Mouse (Mus musculus): ENCODE measurements around the gene Rad50. TPM values are rescaled to one million over a fixed set of nuclear protein-coding genes. Genes with fewer than 3 reads are reported as not detected.

Rad50 gene
- 23.1 and 46.5 TPM in 2 replicates for total RNA-seq (2015; ENCODE audit: low replicate concordance)
- total RNA-seq (2017; ENCODE audit: low replicate concordance): 26.7 and 30.7 TPM in 2 replicates

DNA sequence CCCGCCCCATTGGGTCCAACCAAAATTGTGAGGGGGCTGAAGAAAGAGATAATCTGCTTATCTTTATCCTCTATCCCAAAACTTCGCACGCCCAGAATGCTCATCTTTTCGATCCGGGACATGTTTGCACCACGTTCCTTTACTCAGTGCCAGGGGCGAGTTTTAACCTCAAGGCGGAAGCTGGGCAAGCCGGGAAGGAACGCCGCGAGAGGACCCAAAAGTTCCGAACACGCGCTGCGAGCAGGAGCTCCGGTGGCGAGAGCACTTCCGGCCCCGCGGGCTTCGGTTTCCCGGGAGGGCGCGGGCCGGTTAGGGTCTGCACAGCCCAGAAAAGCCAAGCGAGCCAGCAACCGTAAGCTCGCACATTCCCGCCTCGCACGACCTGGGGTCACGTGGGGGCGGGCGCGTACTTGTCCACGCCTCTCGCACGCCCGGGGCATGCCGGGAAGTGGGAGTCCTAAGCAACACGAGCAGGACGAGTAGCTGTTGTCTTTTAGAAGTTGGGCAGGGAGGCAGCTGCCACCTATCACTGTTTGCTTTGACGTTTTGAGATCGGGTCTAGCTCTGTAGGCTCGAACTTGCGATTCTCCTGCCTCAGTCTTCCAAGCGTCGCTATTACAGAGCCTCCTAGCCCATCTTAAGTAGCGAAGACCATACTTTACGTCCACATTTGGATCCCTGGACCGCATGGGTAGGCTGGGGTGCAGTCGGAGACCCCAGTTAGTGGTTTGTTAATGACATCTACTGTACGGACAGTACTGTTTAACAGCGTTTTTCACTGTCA lies at the start of gene Rad50:
Gene Rad50 (minus strand): TSS at position 386 of the 784 bp plus-strand sequence.
- peak; percentile 99 for ATAC-seq (replicated peaks; ENCODE audit: low FRiP score, poor library complexity, severe bottlenecking)

DNA sequence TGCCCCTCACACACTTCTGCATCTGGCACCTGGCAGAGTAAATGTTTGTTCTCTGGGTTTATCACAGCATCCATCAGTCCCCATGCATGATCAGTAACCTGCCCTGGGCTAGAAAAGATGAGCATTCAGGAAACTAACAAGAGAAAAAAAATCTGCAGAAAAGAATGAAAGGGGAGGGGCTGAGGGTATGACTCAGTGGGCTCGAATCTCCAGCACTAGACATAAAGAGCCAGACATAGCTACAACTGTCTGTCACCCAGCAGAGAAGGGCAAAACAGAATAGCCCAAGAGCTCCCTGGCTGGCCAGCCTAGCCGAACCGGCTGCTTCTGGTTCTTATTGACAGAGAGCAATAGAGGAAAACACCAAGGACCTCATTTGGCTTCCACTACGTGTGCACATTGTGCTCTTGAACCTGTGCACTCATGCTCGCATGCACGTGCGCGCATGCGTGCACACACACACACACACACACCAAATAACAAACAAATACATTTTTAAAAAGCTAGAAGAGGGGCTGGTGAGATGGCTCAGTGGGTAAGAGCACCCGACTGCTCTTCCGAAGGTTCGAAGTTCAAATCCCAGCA lies 48.0 kb upstream of the Rad50 start:
- no peak for ATAC-seq (replicated peaks; ENCODE audit: low FRiP score, poor library complexity, severe bottlenecking)

DNA sequence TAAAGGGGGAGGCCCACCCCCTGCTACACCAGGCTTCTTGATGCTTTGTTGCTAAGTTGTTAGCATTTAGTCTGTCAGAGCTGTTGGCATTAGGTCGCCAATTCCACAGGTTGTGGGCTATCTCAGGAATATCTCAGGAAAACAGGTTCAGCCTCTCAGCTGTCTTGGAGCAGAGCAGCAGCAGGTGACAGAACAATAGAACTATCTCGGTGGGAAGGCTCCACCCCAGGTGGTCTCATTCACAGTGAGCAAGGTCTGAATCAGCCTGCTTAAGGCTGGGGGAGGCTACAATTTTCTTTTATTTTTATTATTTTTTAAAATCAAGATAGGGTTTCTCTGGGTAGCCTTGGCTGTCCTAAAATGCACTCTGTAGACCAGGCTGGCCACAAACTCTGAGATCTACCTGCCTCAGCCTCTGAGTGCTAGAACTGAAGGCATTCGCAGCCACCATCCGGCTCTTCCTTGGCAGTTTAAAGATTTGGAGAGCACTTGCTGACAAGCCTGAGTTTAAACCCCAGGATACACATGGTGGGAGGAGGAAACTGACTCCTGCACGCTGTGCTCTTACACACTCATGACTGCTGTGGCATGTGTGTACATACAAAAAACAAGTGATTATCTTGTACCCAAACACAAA lies 42.7 kb upstream of the Rad50 start:
- no peak for ATAC-seq (replicated peaks; ENCODE audit: low FRiP score, poor library complexity, severe bottlenecking)

DNA sequence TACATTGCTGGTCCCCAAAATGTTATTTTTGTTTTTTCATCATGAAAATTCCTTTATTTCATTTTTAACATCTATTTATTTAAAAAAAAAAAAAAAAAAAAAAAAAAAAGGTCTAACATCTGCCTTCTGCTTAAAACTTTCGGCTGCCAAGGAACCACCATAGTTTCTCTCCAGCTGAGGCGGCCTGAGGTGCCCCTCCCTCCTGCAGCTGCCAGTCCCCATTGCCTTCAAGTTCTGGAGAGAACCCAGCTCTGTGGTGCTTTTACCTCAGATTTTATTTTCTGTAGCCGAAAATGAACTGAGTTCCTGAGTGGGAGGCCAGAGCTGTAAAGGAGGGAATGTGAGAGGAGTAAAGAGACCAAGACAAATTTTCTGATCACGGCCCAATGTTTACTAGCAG lies 42.2 kb upstream of the Rad50 start:
- no peak for ATAC-seq (replicated peaks; ENCODE audit: low FRiP score, poor library complexity, severe bottlenecking)

DNA sequence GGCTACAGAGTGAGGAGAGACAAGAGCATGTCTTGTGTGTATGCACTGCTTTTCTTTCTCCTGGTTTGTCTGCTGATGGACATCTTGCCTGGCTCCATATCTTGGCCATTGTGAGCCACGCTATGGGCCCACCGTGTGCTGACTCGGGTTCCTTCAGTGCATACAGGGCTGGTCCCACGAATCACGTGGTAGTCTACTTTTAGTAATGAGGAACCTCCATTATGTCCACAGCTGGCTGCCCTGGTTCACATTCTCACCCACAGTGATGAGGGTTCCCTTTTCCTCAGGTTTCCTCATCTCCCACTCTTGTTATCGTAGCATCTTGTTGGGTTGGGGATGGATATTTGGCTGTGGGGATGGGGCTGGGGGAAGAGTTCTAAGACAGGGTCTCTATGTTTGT lies 41.5 kb upstream of the Rad50 start:
- ATAC-seq (replicated peaks; ENCODE audit: low FRiP score, poor library complexity, severe bottlenecking): no peak

DNA sequence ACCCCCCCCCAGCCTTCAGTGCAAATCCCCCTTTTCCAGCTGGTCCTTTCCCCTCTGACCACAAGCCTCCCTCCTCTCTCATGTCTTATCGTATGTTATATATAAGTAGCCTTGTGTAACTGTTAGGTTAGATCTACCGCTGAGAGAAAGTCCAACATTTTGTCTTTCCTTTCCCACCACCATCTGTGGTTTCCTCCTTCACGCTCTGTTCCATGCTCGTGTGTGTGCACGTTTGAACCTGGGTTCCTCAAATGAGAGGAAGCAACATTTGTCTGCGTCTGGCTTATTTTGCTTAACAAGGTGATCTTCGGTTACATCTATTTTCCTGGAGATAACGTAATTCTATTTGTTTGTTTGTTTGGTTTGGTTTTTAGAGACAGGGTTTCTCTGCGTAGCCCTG lies 40.9 kb upstream of the Rad50 start:
- ATAC-seq (replicated peaks; ENCODE audit: low FRiP score, poor library complexity, severe bottlenecking): no peak

DNA sequence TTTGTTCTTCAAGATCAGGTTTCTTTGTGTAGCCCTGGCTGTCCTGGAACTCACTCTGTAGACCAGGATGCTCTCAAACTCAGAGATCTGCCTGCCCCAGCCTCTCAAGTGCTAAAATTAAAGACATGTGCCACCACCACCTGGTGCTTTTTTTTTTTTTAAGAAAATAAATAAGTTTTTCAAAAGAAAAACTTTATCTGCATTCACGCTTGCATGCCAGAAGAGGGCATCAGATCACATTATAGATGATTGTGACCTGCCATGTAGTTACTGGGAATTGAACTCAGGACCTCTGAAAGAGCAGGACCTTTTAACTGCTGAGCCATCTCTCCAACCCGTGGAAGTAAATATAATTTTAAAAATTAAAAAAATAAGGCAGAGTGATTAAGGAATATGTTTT lies 38.1 kb upstream of the Rad50 start:
- no peak for ATAC-seq (replicated peaks; ENCODE audit: low FRiP score, poor library complexity, severe bottlenecking)

DNA sequence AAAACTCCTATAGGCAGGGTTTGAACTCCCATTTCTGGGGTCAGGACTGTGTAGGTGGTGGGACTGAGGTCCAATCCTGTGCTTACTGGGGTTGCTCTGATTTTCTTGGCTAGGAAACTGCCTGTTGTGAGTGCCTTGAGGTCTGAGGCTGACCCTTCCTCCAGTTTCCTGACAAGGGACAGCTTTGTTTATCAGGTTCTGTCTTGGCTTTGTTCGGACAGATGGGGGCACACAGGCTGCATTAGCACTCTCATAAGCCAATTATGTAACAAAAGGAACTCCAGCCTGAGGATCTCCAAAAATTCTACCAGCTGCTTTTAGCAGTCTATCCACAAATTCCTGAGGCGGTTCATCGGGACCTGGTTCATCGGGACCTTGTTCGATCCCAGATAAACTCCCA lies 35.2 kb upstream of the Rad50 start:
- no peak for ATAC-seq (replicated peaks; ENCODE audit: low FRiP score, poor library complexity, severe bottlenecking)

DNA sequence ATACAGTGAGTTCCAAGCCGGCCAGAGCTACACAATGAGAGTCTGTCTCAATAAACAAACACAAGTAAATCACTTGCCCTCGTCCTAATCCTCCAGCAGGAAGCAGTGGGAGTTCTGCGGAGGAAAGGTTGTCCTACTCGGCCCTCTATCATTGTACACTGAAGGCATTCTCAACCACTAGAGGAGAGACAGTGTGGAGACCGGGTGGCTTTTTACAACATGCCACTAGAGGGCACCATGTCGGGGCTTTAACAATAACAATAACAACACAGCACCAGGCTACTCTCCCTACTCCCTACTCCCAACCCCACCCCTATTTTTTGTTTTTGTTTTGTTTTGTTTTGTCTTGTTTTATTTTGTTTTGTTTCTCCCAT lies 30.4 kb upstream of the Rad50 start:
- ATAC-seq (replicated peaks; ENCODE audit: low FRiP score, poor library complexity, severe bottlenecking): peak; percentile 66

DNA sequence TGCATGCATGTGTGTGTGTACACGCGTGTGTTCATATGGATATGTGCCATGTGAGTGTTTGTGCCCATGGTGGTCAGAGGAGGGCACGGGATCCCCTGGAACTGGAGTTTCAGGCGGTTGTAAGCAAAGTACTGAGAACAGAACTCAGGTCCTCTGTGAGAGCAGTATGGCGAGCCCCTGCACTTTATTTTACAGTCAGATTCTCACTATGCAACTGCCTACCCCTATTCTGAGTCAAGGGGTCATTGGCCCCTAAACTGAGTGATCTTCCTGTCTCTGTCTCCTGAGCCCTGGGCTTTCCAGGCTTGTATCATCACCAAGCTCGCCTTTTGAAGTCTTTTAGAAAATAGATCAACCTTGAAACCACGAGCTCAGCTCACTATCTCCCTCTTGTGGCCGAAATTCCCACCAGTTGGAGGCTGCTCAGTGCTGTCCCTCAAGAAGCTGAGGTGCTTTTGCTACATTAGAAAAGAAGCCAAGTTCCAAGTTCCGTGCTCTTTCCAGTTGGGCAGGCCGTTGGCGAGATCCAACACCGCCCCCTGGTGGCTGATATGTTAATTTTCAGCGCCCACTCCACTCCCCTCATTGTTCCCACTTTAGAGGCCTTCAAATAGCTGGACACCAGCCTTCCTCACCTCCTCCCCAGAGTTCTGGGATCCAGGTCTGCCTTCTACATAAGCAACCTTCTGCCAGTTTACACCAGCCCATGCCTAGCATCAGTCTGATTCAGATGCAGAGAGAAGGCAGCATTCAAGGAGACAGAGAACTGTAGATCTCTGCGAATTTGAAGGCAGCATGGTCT lies 29.9 kb upstream of the Rad50 start:
- peak; percentile 70 for ATAC-seq (replicated peaks; ENCODE audit: low FRiP score, poor library complexity, severe bottlenecking)

DNA sequence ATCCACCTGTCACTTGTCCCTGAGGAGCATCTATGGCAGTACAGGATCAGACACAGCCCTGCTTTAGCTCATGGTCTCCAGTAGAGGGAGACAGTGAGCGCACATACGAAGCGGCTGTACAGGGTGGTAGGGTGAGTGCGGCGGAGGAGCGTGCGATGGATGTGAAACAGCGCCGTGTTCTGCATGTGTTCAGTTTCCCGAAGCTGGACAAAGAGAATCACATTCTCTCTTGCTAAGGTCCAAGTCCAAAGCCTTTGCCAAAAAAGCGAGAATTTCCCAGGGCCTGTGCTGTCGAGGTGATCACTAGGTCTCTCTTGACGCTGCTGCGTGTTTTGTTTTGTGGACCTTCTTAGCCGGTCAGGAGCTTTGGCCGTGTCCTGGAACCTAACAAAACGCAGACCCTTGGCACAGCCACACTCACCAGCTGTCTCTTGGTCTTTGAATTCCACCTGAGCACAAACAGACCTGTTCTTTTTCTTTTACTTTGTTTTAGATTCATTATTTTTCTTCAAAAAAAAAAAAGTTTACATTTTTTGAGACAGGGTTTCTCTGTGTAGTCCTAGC lies 28.6 kb upstream of the Rad50 start:
- peak; percentile 83 for ATAC-seq (replicated peaks; ENCODE audit: low FRiP score, poor library complexity, severe bottlenecking)

DNA sequence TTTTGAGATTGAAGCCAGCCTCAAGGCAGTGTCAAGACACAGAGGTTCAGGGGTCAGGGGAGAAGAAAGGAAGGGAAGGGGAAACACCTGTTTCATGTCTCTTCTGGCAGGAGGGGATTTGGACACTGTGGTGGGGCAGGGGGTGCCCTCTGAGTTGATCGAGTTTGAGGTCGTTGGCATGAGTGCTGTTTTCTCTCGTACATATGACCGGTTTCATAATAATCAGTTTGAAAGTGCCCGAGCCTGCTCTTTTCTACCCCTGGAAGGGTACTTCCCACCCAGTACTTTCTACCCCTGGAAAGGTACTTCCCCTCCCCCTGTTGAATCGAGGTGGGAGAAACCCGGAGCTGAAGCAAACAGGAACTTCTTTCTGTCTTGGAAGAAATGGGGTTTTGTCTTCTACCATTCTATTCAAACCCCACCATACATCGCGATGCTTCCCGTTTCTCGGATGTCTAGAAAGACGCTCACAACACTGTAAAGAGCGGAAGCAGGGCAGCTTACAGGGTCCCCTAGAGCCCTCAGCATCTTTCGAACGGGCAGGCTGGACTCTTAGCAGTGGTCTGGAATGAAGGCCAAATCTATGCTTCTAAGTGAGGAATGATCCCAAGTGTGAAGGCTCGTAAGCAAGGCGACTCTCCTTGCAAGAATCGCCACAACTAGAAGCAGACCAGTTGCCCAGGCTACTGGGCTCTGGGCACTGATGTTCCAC lies 28.0 kb upstream of the Rad50 start:
- ATAC-seq (replicated peaks; ENCODE audit: low FRiP score, poor library complexity, severe bottlenecking): no peak

DNA sequence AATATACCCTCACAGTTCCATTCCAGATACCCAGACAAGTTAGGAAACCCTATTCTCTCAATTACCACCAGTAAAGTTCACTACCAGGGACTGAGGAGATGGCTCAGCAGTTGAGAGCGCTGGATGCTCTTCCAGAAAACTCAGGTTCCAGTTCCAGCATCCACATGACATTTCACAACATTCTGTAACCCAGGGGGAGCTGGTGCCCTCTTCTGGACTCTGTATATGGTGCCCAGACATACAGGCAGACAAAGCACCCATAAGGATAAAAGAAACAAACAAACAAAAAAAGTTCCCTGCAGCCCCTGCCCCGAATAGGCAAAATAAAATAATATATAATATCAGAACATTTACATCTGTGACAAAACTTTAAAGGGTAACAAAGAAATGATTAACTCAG lies 27.3 kb upstream of the Rad50 start:
- no peak for ATAC-seq (replicated peaks; ENCODE audit: low FRiP score, poor library complexity, severe bottlenecking)

DNA sequence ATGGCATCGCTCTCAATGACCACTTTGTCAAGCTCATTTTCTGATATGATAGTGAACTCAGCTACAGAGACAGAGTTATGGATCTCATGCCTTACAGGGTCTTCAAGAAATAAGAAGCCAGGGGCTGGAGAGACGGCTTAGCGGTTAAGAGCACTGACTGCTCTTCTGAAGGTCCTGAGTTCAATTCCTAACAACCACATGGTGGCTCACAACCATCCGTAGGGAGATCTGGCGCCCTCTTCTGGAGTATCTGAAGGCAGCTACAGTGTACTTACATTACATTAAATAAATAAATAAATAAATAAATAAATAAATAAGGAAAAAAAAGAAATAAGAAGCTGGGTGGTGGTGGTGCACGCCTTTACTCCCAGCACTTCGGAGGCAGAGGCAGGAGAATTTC lies 26.7 kb upstream of the Rad50 start:
- ATAC-seq (replicated peaks; ENCODE audit: low FRiP score, poor library complexity, severe bottlenecking): no peak

DNA sequence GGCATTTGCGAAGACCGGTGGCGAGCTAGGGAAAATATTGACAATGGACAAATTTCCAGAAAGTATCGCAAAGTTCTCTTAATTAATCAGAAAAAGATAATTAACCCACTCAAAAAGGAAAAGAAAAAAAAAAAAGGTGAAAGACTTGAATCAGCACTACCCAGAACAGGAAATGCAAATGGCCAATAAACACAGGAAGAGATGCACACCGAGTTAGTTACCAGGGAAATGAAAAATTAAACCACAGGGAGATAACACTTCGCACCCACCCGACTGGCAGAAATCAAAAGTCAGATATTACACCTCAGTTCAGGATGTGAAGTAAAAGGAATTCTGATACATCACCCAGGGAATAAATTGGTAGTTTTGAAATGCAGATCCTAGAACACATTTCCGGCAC lies 25.1 kb upstream of the Rad50 start:
- no peak for ATAC-seq (replicated peaks; ENCODE audit: low FRiP score, poor library complexity, severe bottlenecking)

DNA sequence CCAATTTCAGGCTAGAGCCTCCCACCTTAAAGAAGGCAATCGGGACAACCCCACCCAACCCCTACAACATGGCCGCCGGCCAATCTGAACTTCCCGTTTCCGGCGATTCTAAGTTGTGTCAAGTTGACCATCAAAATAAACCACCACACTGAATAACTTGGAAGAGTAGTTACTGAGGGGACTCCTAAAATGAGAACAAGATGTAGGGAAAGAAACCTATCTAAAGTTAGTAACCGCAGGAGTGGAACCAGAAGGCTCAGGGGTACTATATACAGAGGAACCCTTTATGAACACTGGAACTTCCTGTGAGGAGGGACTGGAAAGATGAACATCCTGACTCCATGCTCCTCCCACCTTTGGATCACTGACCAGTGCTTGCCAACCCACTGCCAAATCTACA lies 24.3 kb upstream of the Rad50 start:
- ATAC-seq (replicated peaks; ENCODE audit: low FRiP score, poor library complexity, severe bottlenecking): no peak

DNA sequence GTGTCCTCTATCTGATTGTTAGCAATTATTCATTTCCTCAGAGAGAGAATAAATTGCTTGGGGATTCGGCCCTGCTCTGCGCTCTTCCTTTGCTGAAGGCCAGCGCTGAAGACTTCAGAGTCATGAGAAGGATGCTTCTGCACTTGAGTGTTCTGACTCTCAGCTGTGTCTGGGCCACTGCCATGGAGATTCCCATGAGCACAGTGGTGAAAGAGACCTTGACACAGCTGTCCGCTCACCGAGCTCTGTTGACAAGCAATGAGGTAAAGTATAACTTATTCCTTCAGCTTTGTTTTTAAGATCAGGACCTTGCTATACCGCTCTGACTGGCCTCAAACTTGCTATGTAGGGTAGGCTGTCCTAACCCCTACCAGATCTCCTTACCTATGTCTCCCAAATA lies 13.6 kb upstream of the Rad50 start, which contains the start of gene Il5:
Gene Il5 (plus strand): TSS at position 80 of the 400 bp plus-strand sequence.
- no peak for ATAC-seq (replicated peaks; ENCODE audit: low FRiP score, poor library complexity, severe bottlenecking)

DNA sequence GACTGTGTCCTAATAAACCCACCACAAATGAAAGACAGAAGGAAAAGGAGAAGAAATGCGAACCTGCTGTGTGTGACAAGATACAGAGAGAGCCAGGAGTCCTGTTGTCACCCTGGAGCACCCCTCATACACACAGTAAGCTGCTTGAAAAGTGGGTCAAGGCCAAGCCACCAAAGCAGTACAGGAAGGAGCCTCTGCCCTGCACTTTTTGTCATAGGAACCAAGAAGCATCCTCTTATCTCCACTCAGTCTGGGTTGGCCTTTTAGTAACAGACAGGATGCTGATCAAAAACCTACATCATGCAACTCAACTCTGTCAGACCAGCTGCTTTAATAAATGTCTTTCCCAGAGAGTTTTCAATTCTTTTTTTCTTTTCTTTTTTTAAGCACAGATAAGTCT lies 12.6 kb upstream of the Rad50 start:
- no peak for ATAC-seq (replicated peaks; ENCODE audit: low FRiP score, poor library complexity, severe bottlenecking)

DNA sequence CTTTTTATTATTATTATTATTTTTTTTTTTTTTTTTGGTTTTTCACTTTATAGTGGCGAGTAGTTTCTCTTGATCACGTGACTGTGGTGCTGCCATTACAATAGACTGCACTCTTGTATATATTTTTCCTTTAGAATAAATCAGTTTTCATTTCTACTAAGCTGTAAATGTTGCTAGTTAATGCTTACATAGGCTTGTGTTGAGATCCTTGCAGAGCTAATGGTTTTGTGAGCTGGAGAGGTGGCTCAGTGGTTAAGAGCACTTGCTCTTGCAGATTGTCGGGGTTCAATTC lies 545 bp upstream of the Rad50 start:
- ATAC-seq (replicated peaks; ENCODE audit: low FRiP score, poor library complexity, severe bottlenecking): peak; percentile 7; the same call in 1 of the 2 replicates
